Mouse (Mus musculus) heart, embryonic 16.5 days (tissue): ENCODE measurements at regions not wholly inside any gene's neighbourhood (a gene's known extent, or its start where the extent isn't known, plus 50 kb on each side); places are given as distances from the start of the nearest gene placed in this dataset.
A peak's percentile ranks its signal among the peaks of the same experiment; 100 is the strongest.

Experiments
- ATAC-seq: fragments of 200-750 bp; cut with Nextera tagmentation; replicated peaks from 2 replicates; pipeline ENCODE4 v1.8.0; 2017; ENCODE audit warnings: moderate number of reproducible peaks; ENCODE audit not compliant: insufficient read depth, low FRiP score; ENCODE audit errors: extremely low read depth
- H3K27ac ChIP-seq: fragments of 300-500 bp; sonication (generic); 2 replicates; pipeline ENCODE4 v1.5.1; 2014; ENCODE audit warnings: mild to moderate bottlenecking, low read length, control low read depth, moderate library complexity
- H3K27me3 ChIP-seq: fragments of 300-500 bp; sonication (generic); 2 replicates; pipeline ENCODE4 v1.6.1; 2014; ENCODE audit warnings: low read length, mixed read lengths; ENCODE audit not compliant: control insufficient read depth, insufficient read depth
- H3K36me3 ChIP-seq: fragments of 300-500 bp; sonication (generic); 2 replicates; pipeline ENCODE4 v1.6.1; 2014; ENCODE audit not compliant: control insufficient read depth, insufficient read depth
- H3K4me1 ChIP-seq: fragments of 300-500 bp; sonication (generic); 2 replicates; pipeline ENCODE4 v1.6.1; 2014; ENCODE audit warnings: low read length, mixed read lengths; ENCODE audit not compliant: control insufficient read depth, insufficient read depth
- H3K4me2 ChIP-seq: fragments of 300-500 bp; sonication (generic); 2 replicates; pipeline ENCODE4 v1.6.1; 2014; ENCODE audit warnings: low read depth, mild to moderate bottlenecking, control low read depth, low read length
- H3K4me3 ChIP-seq: fragments of 300-500 bp; sonication (generic); 2 replicates; pipeline ENCODE4 v1.5.1; 2014; ENCODE audit warnings: mild to moderate bottlenecking, control low read depth, low read length
- H3K9ac ChIP-seq: fragments of 300-500 bp; sonication (generic); 2 replicates; pipeline ENCODE4 v1.6.1; 2014; ENCODE audit warnings: low read length, control low read depth
- H3K9me3 ChIP-seq: fragments of 300-500 bp; sonication (generic); replicated peaks from 2 replicates; pipeline ENCODE4 v1.6.1; 2016; ENCODE audit warnings: low read length; ENCODE audit not compliant: control insufficient read depth
- WGBS: fragments of 180-500 bp; shearing (Covaris S2); extraction: QIAGEN DNeasy Blood & Tissue Kit; methylation state at CpG from one replicate; pipeline ENCODE4 v1.1.7; 2014; 5-methylcytosine and 5-hydroxymethylcytosine counted together

DNA sequence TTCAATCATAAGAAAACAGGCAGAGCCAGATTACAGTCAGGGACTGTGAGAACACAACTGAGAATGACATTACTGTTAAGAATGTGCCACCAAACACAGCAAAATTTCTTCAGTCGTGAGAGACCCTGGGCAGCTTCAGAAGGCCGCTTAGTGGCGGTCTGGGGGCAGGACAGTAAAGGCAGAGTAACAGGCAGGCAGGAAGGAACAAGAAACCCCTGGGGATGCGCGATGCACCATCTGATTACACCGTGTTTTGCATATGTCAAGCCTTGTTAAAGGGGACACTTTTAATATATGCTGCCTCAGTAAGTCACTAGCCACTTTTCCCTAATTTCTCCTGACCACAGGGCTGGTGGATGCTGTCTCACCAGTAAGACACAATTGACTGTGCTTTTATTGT, 120.0 kb downstream of the Rassf10 start:
- H3K4me3 ChIP-seq: no peak overlapping the region
- no peaks in the 10 kb centered on the region for H3K9me3 ChIP-seq
- ATAC-seq: no peak
- H3K27ac ChIP-seq: no peak overlapping the region
- no peak overlapping the region for H3K9ac ChIP-seq
- H3K27me3 ChIP-seq: no peaks in the 10 kb centered on the region
- 54% methylated on average over 6 of the region's 6 CpGs for WGBS
- H3K4me2 ChIP-seq: no peak overlapping the region
- H3K4me1 ChIP-seq: no peaks in the 10 kb centered on the region
- no peaks in the 10 kb centered on the region for H3K36me3 ChIP-seq

DNA sequence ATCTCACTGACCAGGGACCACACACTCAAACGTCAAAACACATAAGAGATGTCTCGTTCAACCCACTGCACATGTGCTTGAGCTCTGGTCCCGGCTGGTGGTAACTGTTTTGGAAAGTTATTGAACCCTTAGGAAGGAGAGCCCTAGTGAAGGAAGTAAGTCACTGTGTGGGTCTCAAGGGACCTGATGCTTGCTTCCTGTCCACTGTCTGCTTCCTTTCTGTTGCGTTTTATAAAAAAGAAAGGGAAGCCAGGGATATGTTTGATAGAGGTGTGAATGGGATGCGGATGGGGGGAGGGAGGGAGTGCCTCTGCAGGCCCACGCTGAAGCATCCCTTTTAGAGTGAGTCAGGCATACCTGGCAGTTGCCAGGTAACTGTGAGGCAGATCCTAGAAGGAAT, 121.6 kb downstream of the Rassf10 start:
- Histone ChIP-seq H3K36me3 (no peaks in the 10 kb centered on the region), H3K27ac (no peak overlapping the region), H3K9me3 (no peaks in the 10 kb centered on the region), H3K27me3 (no peaks in the 10 kb centered on the region), H3K9ac (no peak overlapping the region), H3K4me2 (no peak overlapping the region), H3K4me1 (no peaks in the 10 kb centered on the region), H3K4me3 (no peak overlapping the region)
- 51% methylated on average over 6 of the region's 6 CpGs for WGBS
- no peak for ATAC-seq

DNA sequence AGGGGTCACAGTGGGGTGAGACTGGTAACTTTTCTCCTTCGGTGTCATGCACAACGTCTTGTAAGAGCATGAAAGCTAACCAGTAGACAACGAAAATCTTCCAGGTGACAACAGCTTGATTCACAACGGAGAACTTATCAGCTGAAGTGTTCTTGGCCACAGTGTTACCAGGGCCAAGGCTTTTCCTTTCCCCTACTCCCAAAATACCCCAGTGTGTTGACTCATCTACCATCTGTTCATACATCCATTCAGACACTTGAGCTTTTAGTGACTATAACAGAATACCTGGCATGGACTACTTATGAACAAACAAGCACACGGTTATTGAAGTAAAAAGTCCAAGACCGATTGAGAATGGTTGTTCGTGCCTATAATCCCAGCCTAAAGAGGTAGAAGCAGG, 122.5 kb downstream of the Rassf10 start:
- WGBS: 78% methylated on average over 7 of the region's 7 CpGs

DNA sequence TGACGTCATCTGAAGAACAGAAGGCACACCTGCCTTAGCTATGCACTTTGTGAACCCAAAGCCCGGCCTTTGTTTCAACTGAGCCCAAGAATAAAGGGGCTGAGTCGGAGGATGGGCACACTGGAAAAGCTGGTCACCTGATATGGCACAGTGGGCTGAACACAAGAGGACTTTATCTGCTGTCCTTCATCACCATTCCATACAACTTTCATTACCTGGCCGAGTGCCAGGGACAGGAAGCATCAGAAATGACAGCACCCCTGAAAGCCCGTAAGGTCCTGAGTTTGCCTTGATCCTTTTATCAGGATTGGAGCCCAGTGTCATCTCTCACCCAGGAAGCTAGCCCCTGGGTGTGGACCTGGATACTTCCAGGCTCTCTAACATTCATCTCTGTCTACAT, 126.1 kb upstream of the Arntl start:
- H3K4me2 ChIP-seq: no peak overlapping the region
- 26% methylated on average over 5 of the region's 5 CpGs for WGBS

More for the DNA sequence above, 122.5 kb downstream of the Rassf10 start:
- no peak for ATAC-seq
- no peak overlapping the region for H3K27ac ChIP-seq
- no peaks in the 10 kb centered on the region for H3K27me3 ChIP-seq
- H3K9ac ChIP-seq: no peak overlapping the region
- H3K4me3 ChIP-seq: no peak overlapping the region
- H3K4me2 ChIP-seq: no peak overlapping the region
- H3K4me1 ChIP-seq: peaks cover 5% of the 10 kb centered on the region
- H3K9me3 ChIP-seq: no peaks in the 10 kb centered on the region
- H3K36me3 ChIP-seq: no peaks in the 10 kb centered on the region

DNA sequence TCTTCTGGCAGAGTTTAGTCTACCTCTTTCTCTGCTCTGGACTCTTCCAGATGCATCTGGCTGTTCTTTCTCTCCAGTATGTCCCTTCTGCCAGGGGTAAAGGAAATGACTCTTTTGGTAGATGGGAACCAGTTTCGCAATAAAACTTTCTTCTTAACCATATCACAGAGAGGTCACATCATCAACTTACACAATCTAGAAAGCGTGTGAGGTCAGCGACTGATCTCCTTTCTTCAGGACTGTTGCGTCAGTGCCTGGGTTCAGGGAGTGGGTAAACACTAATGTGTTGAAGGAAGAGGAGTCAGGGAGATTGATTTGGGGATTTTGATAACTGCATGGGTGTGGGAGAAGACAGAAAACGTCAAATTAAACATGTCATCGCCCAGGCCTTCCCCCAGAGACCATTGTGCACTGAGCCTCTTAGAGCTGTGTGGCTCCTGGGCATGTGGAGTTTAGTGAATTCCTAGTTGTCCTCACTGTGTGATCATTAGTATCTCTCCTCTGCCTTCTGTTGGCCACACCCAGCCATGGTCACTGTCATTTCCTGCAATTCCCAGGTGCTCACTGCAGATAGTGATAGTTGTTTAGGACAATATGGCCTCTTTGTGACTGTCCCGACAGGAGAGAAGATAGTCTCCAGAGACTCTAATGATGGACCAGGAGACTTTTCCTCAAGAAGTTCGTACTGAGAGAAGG, 122.2 kb upstream of the Arntl start:
- Histone ChIP-seq H3K9me3 (no peaks in the 10 kb centered on the region), H3K36me3 (no peaks in the 10 kb centered on the region), H3K27me3 (no peaks in the 10 kb centered on the region), H3K4me1 (peaks cover 8% of the 10 kb centered on the region), H3K4me3 (no peak overlapping the region), H3K27ac (no peak overlapping the region), H3K4me2 (no peak overlapping the region), H3K9ac (no peak overlapping the region)
- 58% methylated on average over 8 of the region's 8 CpGs for WGBS
- no peak for ATAC-seq

More for the DNA sequence above, 126.1 kb upstream of the Arntl start:
- Histone ChIP-seq H3K4me3 (no peak overlapping the region), H3K27ac (0 out of 2 replicates have a peak overlapping the region, but pooled peaks have one; percentile 40), H3K9ac (no peak overlapping the region), H3K4me1 (peaks cover 8% of the 10 kb centered on the region), H3K9me3 (no peaks in the 10 kb centered on the region), H3K36me3 (no peaks in the 10 kb centered on the region), H3K27me3 (no peaks in the 10 kb centered on the region)
- ATAC-seq: peak; percentile 69

DNA sequence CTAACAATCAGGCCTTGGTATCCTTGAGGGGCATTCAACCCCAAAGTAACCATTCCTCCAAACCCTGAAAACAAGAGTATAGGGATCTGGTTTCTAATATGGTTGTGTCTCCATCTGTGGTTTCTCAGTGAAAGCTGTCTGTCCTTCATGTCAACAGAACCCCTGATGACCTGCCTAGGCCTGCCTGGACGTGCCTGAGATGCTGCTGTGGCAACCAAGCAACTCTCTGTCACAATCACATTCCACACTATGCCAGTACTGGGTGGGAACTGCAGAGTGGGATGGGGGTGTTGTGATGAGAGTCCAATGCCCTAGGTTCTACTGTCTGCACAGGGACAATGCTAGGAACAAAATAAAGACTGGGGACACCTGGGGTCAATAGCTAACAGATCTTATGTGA, 121.1 kb upstream of the Arntl start:
- Histone ChIP-seq H3K9ac (no peak overlapping the region), H3K4me3 (no peak overlapping the region), H3K9me3 (no peaks in the 10 kb centered on the region), H3K36me3 (no peaks in the 10 kb centered on the region), H3K27me3 (no peaks in the 10 kb centered on the region), H3K4me1 (peaks cover 4% of the 10 kb centered on the region), H3K27ac (no peak overlapping the region), H3K4me2 (no peak overlapping the region)
- ATAC-seq: no peak
- 46% methylated on average over 1 of the region's 1 CpGs for WGBS

DNA sequence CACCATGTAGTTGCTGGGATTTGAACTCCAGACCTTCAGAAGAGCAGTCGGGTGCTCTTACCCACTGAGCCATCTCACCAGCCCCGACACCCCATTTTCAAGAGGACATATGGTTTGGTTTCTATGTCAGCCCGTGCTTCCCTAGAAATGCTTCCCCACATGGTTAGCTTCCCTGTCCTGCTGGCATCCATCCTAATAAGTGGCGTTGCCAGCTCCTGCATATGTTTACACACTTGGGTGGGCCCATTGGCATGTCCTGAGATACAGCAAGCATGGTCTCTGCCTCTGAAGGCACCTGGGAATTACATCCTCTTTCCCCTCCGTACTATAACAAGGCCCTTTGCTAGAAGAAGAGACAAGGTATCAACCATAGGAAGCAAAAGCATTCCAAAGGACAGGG, 119.6 kb upstream of the Arntl start:
- no peaks in the 10 kb centered on the region for H3K9me3 ChIP-seq
- H3K27me3 ChIP-seq: no peaks in the 10 kb centered on the region
- no peak overlapping the region for H3K4me2 ChIP-seq
- ATAC-seq: no peak
- WGBS: 80% methylated on average over 5 of the region's 5 CpGs
- H3K36me3 ChIP-seq: no peaks in the 10 kb centered on the region
- H3K9ac ChIP-seq: no peak overlapping the region
- no peak overlapping the region for H3K4me3 ChIP-seq
- no peaks in the 10 kb centered on the region for H3K4me1 ChIP-seq
- no peak overlapping the region for H3K27ac ChIP-seq

DNA sequence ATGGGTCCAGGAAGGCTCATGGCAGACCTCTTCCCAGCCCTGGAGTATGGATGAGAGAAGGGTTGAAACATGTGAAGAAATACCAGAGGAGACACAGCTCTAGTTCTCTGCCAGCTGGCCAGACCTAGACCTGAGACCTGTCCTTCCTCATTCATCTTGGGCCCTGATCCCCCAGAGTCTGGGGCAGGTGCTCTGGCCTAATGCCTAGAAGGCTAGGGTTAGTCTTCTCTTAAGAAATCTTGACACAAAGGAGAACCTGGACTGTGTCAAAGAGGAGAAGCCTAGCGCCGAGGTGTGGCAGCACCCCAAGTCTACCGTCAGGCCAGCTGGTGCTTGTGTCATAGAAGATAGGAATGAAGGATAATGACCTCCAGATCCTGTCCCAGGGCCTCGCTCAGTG, 118.2 kb upstream of the Arntl start:
- WGBS: 69% methylated on average over 4 of the region's 4 CpGs
- no peak overlapping the region for H3K27ac ChIP-seq
- no peak for ATAC-seq
- H3K4me2 ChIP-seq: no peak overlapping the region
- H3K27me3 ChIP-seq: no peaks in the 10 kb centered on the region
- no peaks in the 10 kb centered on the region for H3K4me1 ChIP-seq
- H3K9me3 ChIP-seq: no peaks in the 10 kb centered on the region
- H3K4me3 ChIP-seq: no peak overlapping the region
- H3K9ac ChIP-seq: no peak overlapping the region
- no peaks in the 10 kb centered on the region for H3K36me3 ChIP-seq

DNA sequence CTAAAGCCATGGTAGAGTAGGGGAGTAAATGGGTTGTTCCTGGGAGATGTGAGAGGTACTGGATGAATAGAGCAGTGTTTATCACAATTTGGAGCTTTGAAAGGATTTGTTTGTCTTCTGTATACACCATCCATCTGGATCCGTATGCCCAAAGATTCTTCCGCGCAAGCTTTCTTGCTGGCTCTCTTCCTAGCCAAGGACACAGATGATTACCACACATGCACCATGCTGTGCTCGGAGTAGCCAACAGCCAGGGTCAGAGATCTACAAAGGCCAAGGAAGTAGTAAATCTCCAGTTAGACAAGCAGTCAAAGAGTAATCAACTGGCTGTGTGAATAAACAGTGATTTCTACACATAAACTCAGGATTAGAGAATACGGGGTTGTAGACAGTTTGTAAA, 113.3 kb upstream of the Arntl start:
- ATAC-seq: no peak
- H3K9me3 ChIP-seq: no peaks in the 10 kb centered on the region
- no peaks in the 10 kb centered on the region for H3K27me3 ChIP-seq
- H3K36me3 ChIP-seq: no peaks in the 10 kb centered on the region
- no peak overlapping the region for H3K4me3 ChIP-seq
- no peak overlapping the region for H3K9ac ChIP-seq
- no peak overlapping the region for H3K4me2 ChIP-seq
- H3K4me1 ChIP-seq: no peaks in the 10 kb centered on the region
- WGBS: 71% methylated on average over 5 of the region's 5 CpGs
- H3K27ac ChIP-seq: no peak overlapping the region
